Mouse (Mus musculus) thymus, adult 2 months (tissue): ENCODE measurements at regions not wholly inside any gene's neighbourhood (a gene's known extent, or its start where the extent isn't known, plus 50 kb on each side); places are given as distances from the start of the nearest gene placed in this dataset.

Experiments used
- CTCF ChIP-seq: fragments of 200-500 bp; IDR thresholded peaks from 2 replicates; pipeline ENCODE4 v1.5.1; 2012; ENCODE audit warnings: mild to moderate bottlenecking, control low read depth, low read length, moderate library complexity, borderline replicate concordance; ENCODE audit not compliant: control insufficient read depth, poor library complexity, insufficient read depth; ENCODE audit errors: extremely low read depth
- POLR2A ChIP-seq: fragments of 200-500 bp; IDR thresholded peaks from 2 replicates; pipeline ENCODE4 v1.6.1; 2012; ENCODE audit warnings: mild to moderate bottlenecking, low read length, control low read depth, moderate library complexity; ENCODE audit not compliant: control insufficient read depth, poor library complexity, insufficient read depth; ENCODE audit errors: extremely low read depth

GRCm38 (mm10) chr9:71408946-71409345 lies 76.8 kb downstream of the Polr2m start:
- TF ChIP-seq CTCF (no peak), POLR2A (no peak)
